Mouse (Mus musculus) R1 (cell line): ENCODE data around the gene Il33.

Experiments used
- DNase-seq: peaks from one replicate; pipeline ENCODE4 v3.0.0-alpha.2; 2018; ENCODE audit warnings: low read depth, low spot score

Il33 gene

GRCm38 (mm10) chr19:29986464-29987091 lies 61.7 kb downstream of the Il33 start:
- no peak for DNase-seq

- DNase-seq, result no peak
These were observed 75.8 kb downstream of the Il33 start for GRCm38 (mm10) chr19:30000406-30001365.

- DNase-seq, result no peak
These were observed 76.6 kb downstream of the Il33 start for GRCm38 (mm10) chr19:30001550-30001949.

- DNase-seq, result no peak
These were observed 78.7 kb downstream of the Il33 start, which contains the start of gene Trpd52l3 for GRCm38 (mm10) chr19:30003621-30004020. Gene Trpd52l3, plus strand, starts transcription at chr19:30003790.

- peak; percentile 24 for DNase-seq
These were observed 81.5 kb downstream of the Il33 start for GRCm38 (mm10) chr19:30006371-30006770.
